Mouse (Mus musculus): ENCODE measurements at regions not wholly inside any gene's neighbourhood (a gene's known extent, or its start where the extent isn't known, plus 50 kb on each side); places are given as distances from the start of the nearest gene placed in this dataset.

DNA sequence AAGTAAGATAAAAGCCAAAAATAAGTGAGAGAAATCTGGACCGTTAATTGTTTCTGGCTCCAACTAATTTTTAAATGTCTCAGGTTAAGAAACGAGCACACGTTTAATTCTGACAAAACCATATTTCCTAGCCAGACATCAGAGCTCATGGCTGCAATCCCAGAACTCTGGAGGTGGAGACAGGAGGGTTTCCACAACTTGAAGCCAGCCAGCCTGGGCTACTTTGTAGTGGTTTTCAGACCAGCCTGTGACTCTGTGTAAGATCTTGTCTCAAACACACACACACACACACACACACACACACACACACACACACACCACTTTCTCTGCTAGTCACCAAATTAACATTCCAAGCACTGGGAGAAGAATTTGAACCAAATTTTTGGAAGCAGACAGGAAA, 174.2 kb downstream of the Efnb2 start:
- TF ChIP-seq CTCF (IDR thresholded peaks at IDR 0.05; ENCODE audit: low read depth, low read length) (no peak), POLR2A (IDR thresholded peaks at IDR 0.05; ENCODE audit: insufficient read depth, low read length) (no peak)
